Mouse (Mus musculus) gastrocnemius, adult 2 months (tissue): ENCODE measurements around the gene Rxrb. TPM values are rescaled to one million over a fixed set of nuclear protein-coding genes. Genes with fewer than 3 reads are reported as not detected.
A peak's percentile ranks its signal among the peaks of the same experiment; 100 is the strongest.

Source experiments
- DNase-seq: peaks from one replicate; pipeline ENCODE4 v3.0.0; 2022
- H3K27ac ChIP-seq: fragments of 200-600 bp; 2 replicates; pipeline ENCODE4 v1.8.1; 2022; ENCODE audit warnings: mild to moderate bottlenecking
- H3K4me3 ChIP-seq: fragments of 200-600 bp; 2 replicates; pipeline ENCODE4 v1.8.1; 2022; ENCODE audit warnings: mild to moderate bottlenecking, moderate library complexity
- CTCF ChIP-seq: fragments of 200-600 bp; IDR thresholded peaks from 2 replicates; pipeline ENCODE4 v1.8.1; 2022; ENCODE audit warnings: antibody characterized with exemption, mild to moderate bottlenecking, moderate library complexity
- intact Hi-C: fragments of 180-260 bp; cut with DNase I; formaldehyde crosslinking; loops from one replicate; pipeline ENCODE4 v1.15.1; 2025
- total RNA-seq, 2 experiments: library from RNA; stranded (reverse); gene quantifications; 2 replicates each; pipeline ENCODE4 v1.2.3; 2021

Rxrb gene
- total RNA-seq, 2 experiments from 2014 or later = 40.5 to 41.7 TPM

GRCm38 (mm10) chr17:34037241-34037640, 5.6 kb downstream of the Rxrb start:
- TF ChIP-seq CTCF = no peak
- H3K27ac ChIP-seq = no peak overlapping the region
- intact Hi-C loops = loop anchor here (5.0 kb wide), 1 partner anchor 70 kb away; no protein-coding TSS in a partner anchor
- H3K4me3 ChIP-seq = no peak overlapping the region
- peak; percentile 28 for DNase-seq

- peak; percentile 65 for DNase-seq
- peak overlapping the region; percentile 57 for H3K4me3 ChIP-seq
Observed at GRCm38 (mm10) chr17:34038440-34038839, 6.8 kb downstream of the Rxrb start.

GRCm38 (mm10) chr17:34038878-34039561, 7.4 kb downstream of the Rxrb start, which contains the start of gene Col11a2:
Gene Col11a2, plus strand, starts transcription at chr17:34039437.
- DNase-seq = peak; percentile 49
- no peak for TF ChIP-seq CTCF
- Histone ChIP-seq H3K27ac (peak within 1 kb of the TSS; percentile 81), H3K4me3 (peak within 1 kb of the TSS; percentile 57)
- intact Hi-C loops = loop anchor here (5.0 kb wide), 1 partner anchor 68 kb away; no protein-coding TSS in a partner anchor

More at GRCm38 (mm10) chr17:34038440-34038839, 6.8 kb downstream of the Rxrb start:
- no peak for TF ChIP-seq CTCF
- peak overlapping the region; percentile 81 for H3K27ac ChIP-seq
- intact Hi-C loops = loop anchor here (5.0 kb wide), 1 partner anchor 69 kb away; no protein-coding TSS in a partner anchor

- DNase-seq = peak; percentile 94
- Histone ChIP-seq H3K27ac (peak overlapping the region; percentile 81), H3K4me3 (peak overlapping the region; percentile 57)
- intact Hi-C loops = loop anchor here (5.0 kb wide), 1 partner anchor 67 kb away; no protein-coding TSS in a partner anchor
- TF ChIP-seq CTCF = no peak
Observed at GRCm38 (mm10) chr17:34039562-34040450, 8.2 kb downstream of the Rxrb start.

GRCm38 (mm10) chr17:34045941-34046340, 14.3 kb downstream of the Rxrb start:
- TF ChIP-seq CTCF = no peak
- Histone ChIP-seq H3K27ac (no peak overlapping the region), H3K4me3 (no peak overlapping the region)
- DNase-seq = no peak
- intact Hi-C loops = no loop called here

GRCm38 (mm10) chr17:34047404-34048050, 15.9 kb downstream of the Rxrb start:
- no peak overlapping the region for H3K27ac ChIP-seq
- H3K4me3 ChIP-seq = no peak overlapping the region
- intact Hi-C loops = no loop called here
- DNase-seq = no peak
- TF ChIP-seq CTCF = no peak

GRCm38 (mm10) chr17:34057224-34057623, 25.6 kb downstream of the Rxrb start:
- Histone ChIP-seq H3K4me3 (no peak overlapping the region), H3K27ac (no peak overlapping the region)
- TF ChIP-seq CTCF = no peak
- intact Hi-C loops = no loop called here
- no peak for DNase-seq

GRCm38 (mm10) chr17:34068864-34069263, 37.3 kb downstream of the Rxrb start:
- Histone ChIP-seq H3K4me3 (no peak overlapping the region), H3K27ac (no peak overlapping the region)
- no peak for DNase-seq
- TF ChIP-seq CTCF = no peak
- intact Hi-C loops = no loop called here

- no peak for TF ChIP-seq CTCF
- intact Hi-C loops = no loop called here
- Histone ChIP-seq H3K4me3 (no peak overlapping the region), H3K27ac (no peak overlapping the region)
- no peak for DNase-seq
Observed at GRCm38 (mm10) chr17:34072091-34072490, 40.5 kb downstream of the Rxrb start.

- Histone ChIP-seq H3K4me3 (no peak overlapping the region), H3K27ac (no peak overlapping the region)
- peak; percentile 71 for DNase-seq
- intact Hi-C loops = no loop called here
- peak; percentile 81 for TF ChIP-seq CTCF
Observed at GRCm38 (mm10) chr17:34075271-34075670, 43.7 kb downstream of the Rxrb start.

GRCm38 (mm10) chr17:34077549-34077948, 45.9 kb downstream of the Rxrb start:
- peak; percentile 79 for TF ChIP-seq CTCF
- Histone ChIP-seq H3K4me3 (peak overlapping the region; percentile 51), H3K27ac (no peak overlapping the region)
- peak; percentile 64 for DNase-seq
- intact Hi-C loops = loop anchor here (1.0 kb wide), 1 partner anchor 92 kb away; no protein-coding TSS in a partner anchor

- H3K4me3 ChIP-seq = peak overlapping the region; percentile 51
- H3K27ac ChIP-seq = no peak overlapping the region
- no peak for DNase-seq
- TF ChIP-seq CTCF = no peak
- intact Hi-C loops = no loop called here
Observed at GRCm38 (mm10) chr17:34078148-34078547, 46.5 kb downstream of the Rxrb start.
